Mouse (Mus musculus) frontal cortex, adult (tissue): ENCODE measurements around the gene Pnp2.
"Not testable (repeated sequence)": the region's sequence is repeated elsewhere in the genome, so short reads cannot be mapped to it uniquely, and the experiment has no call there.

ENCODE experiments used
- ATAC-seq: cut with Nextera tagmentation; 2 replicates; pipeline ENCODE4 v1.9.2; 2017; ENCODE audit warnings: mild to moderate bottlenecking, moderate library complexity, mixed read lengths; ENCODE audit not compliant: low TSS enrichment

Pnp2 gene

GRCm38 (mm10) chr14:50957146-50957545, 1.4 kb downstream of the Pnp2 start:
- not testable (repeated sequence) for ATAC-seq

- ATAC-seq = not testable (repeated sequence)
Observed at GRCm38 (mm10) chr14:50958289-50958995, 2.6 kb downstream of the Pnp2 start.

GRCm38 (mm10) chr14:50968216-50968980, 12.6 kb downstream of the Pnp2 start:
- no peak for ATAC-seq

- ATAC-seq = no peak
Observed at GRCm38 (mm10) chr14:50969041-50969440, 13.2 kb downstream of the Pnp2 start.

- peak; percentile 77 for ATAC-seq
Observed at GRCm38 (mm10) chr14:50969558-50970544, 14.1 kb downstream of the Pnp2 start.

GRCm38 (mm10) chr14:50970822-50971221, 15.0 kb downstream of the Pnp2 start:
- no peak for ATAC-seq

- ATAC-seq = not testable (repeated sequence)
Observed at GRCm38 (mm10) chr14:50973054-50973453, 17.3 kb downstream of the Pnp2 start.

GRCm38 (mm10) chr14:50973700-50974099, 17.9 kb downstream of the Pnp2 start:
- no peak for ATAC-seq

GRCm38 (mm10) chr14:50975001-50975400, 19.2 kb downstream of the Pnp2 start:
- no peak for ATAC-seq

GRCm38 (mm10) chr14:50976674-50977073, 20.9 kb downstream of the Pnp2 start:
- ATAC-seq = peak; percentile 50; the same call in 1 of the 2 replicates

- not testable (repeated sequence) for ATAC-seq
Observed at GRCm38 (mm10) chr14:50978451-50978850, 22.7 kb downstream of the Pnp2 start.

GRCm38 (mm10) chr14:50979631-50980030, 23.8 kb downstream of the Pnp2 start:
- no peak for ATAC-seq

- ATAC-seq = no peak
Observed at GRCm38 (mm10) chr14:50981207-50981606, 25.4 kb downstream of the Pnp2 start.

GRCm38 (mm10) chr14:50981837-50982236, 26.0 kb downstream of the Pnp2 start:
- ATAC-seq = no peak

- no peak for ATAC-seq
Observed at GRCm38 (mm10) chr14:50987668-50988067, 31.9 kb downstream of the Pnp2 start.

GRCm38 (mm10) chr14:50991037-50991436, 35.2 kb downstream of the Pnp2 start:
- no peak for ATAC-seq

- no peak for ATAC-seq
Observed at GRCm38 (mm10) chr14:50997088-50997487, 41.3 kb downstream of the Pnp2 start.

- no peak for ATAC-seq
Observed at GRCm38 (mm10) chr14:50997999-50998666, 42.3 kb downstream of the Pnp2 start.

GRCm38 (mm10) chr14:51007152-51007801, 51.5 kb downstream of the Pnp2 start, which contains the start of gene Rnase10:
Rnase10 (plus strand) TSS chr14:51007751.
- ATAC-seq = no peak

GRCm38 (mm10) chr14:51007914-51008713, 52.3 kb downstream of the Pnp2 start:
- peak; percentile 94 for ATAC-seq
